Mouse (Mus musculus): ENCODE data around the gene Clec10a.
"Not testable (repeated sequence)": the region's sequence is repeated elsewhere in the genome, so short reads cannot be mapped to it uniquely, and the experiment has no call there.

The Clec10a gene

DNA sequence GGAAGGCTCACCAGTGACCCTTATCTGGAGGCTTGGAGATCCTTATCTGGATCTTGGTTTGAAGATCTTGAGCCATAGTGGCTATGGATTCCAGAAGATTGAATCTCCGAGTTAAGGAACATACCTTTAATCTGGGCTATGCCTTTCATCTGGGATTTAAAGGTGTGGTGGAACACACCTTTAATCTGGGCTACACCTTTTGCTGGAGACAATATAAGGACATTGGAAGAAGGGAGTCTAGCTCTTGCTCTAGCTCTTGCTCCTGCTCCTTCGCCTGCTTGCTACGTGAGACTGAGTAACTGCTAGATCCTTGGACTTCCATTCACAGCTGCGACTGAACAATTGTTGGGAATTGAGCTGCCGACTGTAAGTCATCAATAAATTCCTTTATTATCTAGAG, at the start of gene Clec10a:
Gene Clec10a, plus strand, starts transcription at position 301 of the 400 bp plus-strand sequence.
- DNase-seq (ENCODE audit: low spot score): not testable (repeated sequence)

DNA sequence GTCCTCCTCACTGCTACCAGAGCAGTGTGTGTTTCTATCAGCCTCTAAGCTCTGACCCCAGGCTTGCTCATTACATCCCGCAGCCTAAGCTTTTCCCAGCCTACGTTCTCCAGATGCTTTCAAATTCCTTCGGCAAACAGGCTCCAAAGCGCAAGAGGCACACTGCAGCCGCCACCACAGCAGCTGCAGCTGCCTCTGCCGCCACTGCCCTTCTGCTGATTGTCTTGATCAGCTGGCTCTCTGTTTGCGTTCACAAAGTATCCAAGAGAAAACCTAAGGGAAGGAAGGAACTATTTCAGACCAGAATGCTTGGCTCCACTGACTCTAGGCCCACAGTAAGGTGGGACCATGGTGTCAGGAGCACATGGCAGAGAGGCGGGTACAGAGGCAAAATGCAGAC, 48.9 kb upstream of the Clec10a start:
- DNase-seq (ENCODE audit: low spot score): no peak

DNA sequence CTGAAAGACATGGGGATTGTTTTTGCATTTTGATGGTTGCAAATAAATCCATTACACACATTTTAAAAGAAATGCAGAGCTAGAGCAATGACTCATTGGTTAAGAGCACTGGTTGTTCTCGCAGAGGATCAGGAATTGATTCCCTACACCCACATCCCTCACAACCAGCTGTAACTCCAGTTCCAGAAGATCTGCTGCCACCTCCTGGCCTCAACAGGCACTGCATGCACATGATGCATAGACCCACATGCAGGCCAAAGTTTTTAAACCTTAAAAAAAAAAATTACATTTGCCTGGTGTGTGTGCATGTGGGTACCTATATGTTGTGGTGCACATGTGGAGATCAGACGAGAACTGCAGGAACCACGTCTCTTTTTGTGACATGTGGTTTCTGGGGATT, 45.9 kb upstream of the Clec10a start:
- no peak for DNase-seq (ENCODE audit: low spot score)

DNA sequence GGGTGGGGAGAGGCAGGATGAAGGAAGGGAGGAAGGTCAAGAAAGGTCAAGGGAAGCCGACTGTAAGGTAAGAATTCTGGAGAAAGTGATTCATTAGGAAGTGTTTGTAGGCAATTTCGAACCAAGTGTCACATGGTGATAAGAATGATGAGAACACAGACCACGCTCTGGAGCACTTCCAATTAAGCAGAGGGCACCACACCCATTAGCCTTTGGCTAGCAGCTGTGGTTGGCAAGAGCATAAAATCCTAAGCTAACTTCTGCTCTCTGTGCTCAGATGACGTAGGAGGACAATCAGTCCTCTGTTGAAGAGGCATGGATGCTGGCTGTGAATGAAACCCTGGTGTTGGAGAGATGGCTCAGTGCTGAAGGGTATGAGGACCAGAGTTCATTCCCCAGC, 41.4 kb upstream of the Clec10a start:
- no peak for DNase-seq (ENCODE audit: low spot score)

DNA sequence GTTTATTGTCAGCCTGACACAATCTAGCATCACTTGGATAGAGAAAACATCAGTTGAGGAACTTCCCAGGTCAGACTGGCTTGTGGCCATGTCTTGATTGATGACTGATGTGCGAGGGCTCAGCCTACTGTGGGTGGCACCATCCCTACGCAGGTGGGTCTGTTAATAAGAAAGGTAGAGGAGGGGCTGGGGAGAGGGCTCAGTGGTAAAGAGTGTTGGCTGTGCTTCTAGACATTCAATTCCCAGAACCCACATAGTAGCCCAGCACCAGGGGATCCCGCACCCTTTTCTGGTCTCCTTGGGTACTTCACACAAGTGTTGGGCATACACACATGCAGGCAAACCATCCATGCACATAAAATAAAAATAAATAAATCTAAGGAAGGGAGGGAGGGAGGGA, 40.1 kb upstream of the Clec10a start:
- DNase-seq (ENCODE audit: low spot score): no peak

DNA sequence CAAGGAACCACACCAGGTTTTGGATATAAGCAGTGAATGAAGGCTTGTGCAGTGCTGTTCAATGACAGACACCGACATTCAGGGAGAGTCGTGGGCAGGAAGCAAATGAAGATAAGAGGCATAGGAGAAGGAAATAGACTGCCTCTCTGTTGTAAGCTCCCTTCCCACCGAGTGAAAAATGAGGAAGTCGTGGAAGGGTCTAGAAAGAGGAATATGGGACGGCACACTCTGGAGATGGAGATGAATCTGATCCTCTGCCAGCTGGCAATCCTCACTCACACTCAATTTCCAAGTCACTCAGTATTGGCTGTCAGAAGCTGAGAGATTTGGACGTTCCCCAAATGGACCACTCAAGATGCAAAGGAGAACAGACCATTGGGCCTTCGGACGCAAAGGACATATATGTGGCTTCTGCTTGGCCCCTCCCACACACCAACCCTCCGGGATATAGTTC, 26.0 kb upstream of the Clec10a start, which contains the start of gene Mgl2:
Gene Mgl2, plus strand, starts transcription at position 404 of the 454 bp plus-strand sequence.
- no peak for DNase-seq (ENCODE audit: low spot score)

DNA sequence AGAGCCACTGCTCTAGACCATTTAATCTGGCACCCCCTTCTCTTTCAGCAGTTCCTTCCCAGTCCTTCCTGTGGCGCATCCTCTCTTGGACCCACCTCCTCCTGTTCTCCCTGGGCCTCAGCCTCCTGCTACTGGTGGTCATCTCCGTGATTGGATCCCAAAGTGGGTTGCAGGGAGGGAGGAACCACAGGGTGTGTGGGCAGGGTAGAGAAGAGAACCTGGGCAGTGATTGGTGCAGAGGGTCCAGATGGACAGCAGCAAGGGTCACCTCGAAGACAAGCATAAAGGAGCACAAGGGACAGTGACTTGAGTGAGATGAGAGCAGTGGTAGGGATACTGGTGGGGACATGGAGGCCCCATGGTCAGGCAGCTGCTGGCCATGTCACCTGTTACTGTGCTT, 21.0 kb upstream of the Clec10a start:
- not testable (repeated sequence) for DNase-seq (ENCODE audit: low spot score)

DNA sequence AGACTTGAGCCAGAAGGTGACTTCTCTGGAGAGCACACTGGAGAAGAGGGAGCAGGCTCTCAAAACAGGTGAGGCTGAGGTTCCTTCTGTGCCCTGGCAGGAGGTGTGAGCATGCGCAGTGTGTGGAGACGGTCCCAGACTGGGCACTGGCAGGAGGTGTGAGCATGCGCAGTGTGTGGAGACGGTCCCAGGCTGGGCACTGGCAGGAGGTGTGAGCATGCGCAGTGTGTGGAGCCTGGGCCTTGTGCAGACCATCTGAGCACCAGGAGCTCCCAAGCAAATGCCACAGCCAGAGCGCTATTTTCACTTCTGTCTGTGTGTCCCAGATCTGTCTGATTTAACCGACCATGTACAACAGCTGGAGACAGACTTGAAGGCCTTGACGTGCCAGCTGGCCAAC, 20.1 kb upstream of the Clec10a start:
- DNase-seq (ENCODE audit: low spot score): not testable (repeated sequence)

DNA sequence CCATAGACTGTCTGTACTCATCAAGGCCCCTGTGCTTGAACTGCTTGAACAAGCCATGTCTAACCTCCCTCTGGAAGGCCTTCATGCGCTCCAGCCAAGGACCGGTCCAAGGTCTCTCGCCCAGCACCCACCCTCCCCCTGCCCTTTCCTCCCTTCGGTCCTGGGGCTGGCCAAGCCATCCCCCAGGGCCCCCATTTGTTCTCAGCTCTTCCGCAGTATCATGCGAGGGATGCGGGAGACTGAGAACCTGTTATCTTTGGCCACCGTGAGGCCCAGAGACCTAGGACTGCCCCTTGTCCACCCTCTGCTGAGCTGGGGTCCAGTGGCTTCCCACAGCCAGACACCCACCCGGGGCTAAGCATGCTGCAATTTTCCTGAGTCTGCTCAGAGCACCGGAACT, 16.8 kb upstream of the Clec10a start:
- DNase-seq (ENCODE audit: low spot score): no peak

DNA sequence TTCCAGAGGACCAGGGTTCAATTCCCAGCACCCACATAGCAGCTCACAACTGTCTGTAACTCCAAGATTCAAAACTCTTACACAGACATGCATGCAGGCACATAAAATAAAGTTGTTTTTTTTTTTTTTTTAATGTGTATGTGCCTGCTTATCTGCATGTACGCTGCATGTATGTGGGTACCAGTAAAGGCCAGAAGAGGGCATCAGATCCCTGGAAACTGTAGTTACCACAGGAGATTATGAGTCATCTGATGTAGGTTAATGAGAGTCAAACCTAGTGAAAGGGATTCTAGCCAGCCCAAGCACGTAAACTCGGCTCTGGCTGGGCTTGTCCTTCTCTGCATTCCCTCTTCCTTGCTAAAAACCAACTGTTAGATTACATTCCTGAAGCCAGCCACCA, 4.9 kb upstream of the Clec10a start:
- no peak for DNase-seq (ENCODE audit: low spot score)

DNA sequence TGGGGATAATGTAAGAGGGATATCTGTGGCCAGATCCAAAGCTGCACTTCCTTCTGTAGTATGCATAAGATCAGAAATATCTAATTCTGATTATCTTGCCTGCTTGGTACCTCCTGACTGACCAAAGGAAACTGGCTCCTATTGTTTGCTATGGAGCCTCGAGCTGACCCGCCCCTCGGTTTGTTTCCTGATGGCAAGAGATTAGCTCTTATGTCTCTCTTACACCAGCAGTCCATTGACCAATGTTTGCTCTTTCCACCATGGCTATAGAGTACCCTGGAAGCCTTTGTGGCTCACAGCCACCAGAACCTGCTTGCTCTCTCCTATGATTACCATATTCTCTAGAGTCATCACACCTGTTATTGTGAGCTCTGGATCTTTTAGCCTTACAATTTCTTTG, 6.3 kb downstream of the Clec10a start:
- DNase-seq (ENCODE audit: low spot score): no peak

DNA sequence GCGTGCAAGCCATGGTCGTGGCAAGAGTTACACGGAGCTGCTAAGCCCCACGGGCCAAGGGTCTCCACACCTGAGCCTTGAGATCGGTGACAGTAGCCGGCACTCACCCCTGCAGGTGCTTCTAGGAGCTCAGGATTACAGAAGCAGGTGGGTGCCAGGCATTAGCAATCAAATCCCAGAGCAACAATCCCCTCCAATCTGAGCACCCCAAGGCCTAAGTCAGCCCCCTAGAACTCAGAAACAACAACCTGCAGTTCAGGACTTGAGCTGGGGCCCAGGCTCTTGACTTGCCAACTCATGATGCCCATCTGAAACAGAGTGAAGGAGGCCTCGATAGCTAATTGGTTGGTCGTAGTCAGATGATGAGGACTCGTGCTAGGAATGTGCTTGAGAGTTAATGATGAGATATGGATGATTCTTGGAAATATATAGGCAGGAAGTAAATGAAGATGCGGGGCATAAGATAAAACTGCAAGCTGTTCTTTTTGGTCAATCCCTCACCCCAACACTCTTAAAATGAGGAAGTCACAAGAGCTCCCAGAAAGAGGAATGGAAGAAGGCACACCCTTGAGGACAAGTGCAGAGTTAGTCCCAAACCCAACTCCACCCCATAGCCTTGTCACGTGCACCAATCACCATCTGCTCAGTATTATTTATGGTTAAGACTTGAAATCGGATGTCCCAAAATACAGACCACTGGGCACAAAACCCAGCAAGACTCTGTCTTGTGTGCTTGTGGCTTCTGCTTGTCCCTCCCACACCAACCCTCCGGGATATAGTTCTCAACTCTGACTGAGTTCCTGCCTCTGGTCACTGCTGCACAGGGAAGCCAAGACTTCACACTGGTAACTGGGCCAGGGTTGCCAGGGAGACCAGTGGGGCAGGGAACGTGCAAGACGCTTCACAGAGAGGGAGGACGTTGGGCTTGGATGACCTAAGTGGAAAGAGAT, 10.2 kb downstream of the Clec10a start:
- DNase-seq (ENCODE audit: low spot score): no peak

DNA sequence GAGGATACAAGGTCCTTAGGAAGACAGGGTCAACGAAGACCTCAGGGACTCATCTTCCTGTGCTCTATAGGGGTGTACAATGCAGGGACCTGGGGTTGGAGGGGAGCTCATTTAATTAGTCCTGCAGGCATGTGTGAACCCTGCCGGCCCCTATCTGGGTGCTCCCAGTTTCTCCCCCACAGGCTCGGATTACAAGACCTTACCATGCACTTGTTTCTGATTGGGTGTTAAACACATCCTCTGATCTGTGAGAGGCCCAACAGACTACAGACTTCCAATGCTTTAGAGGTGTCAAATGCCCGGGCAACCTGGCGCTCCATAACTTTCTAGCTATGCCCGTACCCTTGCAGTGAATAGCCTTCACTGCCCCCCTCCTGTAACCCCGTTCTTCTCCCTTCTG, 12.1 kb downstream of the Clec10a start:
- no peak for DNase-seq (ENCODE audit: low spot score)

DNA sequence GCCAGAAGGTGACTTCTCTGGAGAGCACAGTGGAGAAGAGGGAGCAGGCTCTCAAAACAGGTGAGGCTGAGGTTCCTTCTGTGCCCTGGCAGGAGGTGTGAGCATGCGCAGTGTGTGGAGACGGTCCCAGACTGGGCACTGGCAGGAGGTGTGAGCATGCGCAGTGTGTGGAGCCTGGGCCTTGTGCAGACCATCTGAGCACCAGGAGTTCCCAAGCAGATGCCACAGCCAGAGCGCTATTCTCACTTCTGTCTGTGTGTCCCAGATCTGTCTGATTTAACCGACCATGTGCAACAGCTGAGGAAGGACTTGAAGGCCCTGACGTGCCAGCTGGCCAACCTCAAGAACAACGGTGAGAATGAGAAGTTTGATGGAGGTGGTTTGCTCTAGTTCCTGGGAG, 13.5 kb downstream of the Clec10a start:
- DNase-seq (ENCODE audit: low spot score): not testable (repeated sequence)

DNA sequence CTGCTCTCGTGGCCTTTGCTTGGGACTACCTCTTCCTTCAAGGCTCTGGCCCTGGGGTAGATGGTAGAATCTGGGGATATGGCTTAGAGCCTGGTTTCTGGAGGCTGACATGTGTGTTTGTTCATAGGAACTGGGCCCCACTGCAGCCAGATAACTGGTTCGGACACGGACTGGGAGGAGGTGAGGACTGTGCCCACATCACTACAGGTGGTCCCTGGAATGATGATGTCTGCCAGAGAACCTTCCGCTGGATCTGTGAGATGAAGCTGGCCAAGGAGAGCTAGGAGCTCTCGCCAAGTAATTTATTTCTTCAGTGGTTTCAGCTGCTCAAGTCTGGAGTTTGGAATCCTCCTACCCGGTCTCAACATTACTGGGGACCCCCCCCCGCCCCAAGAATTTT, 14.3 kb downstream of the Clec10a start:
- DNase-seq (ENCODE audit: low spot score): no peak

DNA sequence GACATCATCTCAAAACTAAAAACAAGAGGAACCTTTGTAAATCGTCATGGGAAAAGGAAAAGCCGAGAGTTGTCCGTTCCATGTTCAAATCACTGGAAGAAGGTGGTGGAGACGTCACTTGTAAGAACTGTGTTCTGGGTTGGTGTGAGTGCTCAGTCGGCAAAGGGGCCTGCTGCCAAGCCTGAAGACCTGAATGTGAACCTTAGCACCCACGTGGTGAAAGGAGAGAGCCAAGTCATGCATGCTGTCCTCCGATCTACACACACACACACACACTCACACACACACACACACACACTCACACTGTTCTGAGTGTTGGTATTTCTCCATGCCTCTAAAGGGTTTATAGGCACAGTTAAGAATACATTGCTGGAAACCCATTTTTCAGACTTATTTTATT, 15.2 kb downstream of the Clec10a start:
- DNase-seq (ENCODE audit: low spot score): no peak

DNA sequence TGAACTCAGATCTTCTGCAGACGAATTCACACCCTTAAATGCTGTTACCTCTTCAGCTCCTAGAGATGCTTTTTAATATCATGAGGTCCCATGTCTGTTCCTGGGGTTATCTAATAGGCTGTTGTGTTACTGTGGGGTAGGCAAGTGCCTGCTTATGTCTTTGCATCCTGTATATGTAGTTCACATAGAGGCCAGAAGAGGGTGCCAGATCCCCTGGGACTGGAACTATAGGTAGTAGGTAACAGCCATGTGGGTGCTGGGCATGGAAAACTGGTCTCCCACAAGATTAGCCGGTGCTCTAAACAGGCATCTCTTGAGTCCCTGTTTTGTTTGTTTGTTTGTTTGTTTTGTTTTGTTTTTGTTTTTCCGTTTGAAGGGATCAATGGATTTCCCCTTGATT, 15.8 kb downstream of the Clec10a start:
- DNase-seq (ENCODE audit: low spot score): no peak

DNA sequence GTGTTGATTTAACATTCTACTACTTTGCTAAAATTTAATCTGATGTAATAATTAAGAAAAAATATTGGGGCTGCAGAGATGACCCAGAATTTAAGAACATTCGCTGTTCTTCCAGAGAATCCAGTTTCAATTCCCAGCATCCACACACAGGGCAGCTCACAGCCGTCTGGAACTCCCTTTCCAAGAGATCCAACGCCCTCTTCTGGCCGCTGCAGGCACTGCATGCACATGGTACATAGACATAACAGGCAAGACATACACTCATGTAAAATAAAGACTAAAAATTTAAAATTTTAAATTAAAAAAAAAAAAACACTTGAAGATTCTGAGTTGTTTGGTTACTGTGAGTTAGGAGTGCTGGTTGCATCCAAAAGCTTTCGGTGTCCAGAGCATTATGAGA, 16.3 kb downstream of the Clec10a start:
- DNase-seq (ENCODE audit: low spot score): no peak

DNA sequence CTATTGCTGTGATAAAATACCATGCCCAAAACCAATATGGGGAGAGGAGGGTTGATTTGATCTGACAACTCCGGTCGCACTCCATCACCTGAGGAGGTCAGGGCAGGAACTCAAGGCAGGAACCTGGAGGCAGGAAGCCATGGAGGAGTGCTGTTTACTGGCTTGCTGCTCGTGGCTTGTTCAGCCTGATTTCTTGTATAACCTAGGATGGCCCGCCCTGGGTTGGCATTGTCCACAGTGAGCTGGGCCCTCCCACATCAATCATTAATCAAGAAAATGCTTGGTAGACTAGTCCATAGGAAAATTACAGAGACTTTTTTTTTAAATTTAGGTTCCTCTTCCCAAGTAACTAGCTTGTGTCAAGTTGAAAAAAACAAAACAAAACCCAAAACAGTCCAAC, 18.5 kb downstream of the Clec10a start:
- DNase-seq (ENCODE audit: low spot score): no peak

DNA sequence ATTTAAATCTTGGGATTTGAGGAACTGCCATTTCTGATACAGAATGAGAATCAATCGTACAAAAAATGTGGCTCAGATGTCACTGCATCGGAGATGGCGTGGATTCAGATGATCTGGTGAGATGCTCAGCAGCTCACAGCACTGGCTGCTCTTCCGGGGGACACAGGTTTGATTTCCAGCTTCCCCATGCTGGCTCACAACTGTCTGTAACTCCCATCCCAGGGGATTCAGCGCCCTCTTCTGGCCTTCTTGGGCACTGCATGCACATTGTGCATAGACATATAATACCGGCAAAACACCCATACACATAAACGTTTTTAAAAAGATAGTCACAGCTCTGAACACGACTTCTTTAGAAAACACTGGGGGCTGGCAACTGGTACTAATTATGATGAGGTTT, 21.6 kb downstream of the Clec10a start:
- no peak for DNase-seq (ENCODE audit: low spot score)

DNA sequence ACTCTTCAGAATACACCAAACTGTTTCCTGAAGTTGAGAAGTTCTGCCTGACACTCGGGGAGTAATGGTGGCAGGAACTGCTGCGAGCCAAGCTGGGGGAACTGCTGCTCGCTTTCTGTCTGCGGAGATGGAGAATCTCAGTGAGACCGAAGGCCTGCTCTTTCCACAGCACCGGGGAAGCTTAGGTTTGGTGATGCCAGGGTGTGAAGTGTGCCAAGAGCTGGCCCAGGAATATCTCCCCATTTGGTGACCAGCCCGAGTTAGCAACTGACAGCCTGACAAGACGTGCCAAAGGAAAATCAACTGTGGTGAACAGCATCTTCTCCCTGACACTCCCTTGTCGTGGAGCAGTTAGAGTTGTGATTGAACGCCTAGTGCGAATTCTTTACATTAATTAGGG, 22.3 kb downstream of the Clec10a start:
- DNase-seq (ENCODE audit: low spot score): no peak

DNA sequence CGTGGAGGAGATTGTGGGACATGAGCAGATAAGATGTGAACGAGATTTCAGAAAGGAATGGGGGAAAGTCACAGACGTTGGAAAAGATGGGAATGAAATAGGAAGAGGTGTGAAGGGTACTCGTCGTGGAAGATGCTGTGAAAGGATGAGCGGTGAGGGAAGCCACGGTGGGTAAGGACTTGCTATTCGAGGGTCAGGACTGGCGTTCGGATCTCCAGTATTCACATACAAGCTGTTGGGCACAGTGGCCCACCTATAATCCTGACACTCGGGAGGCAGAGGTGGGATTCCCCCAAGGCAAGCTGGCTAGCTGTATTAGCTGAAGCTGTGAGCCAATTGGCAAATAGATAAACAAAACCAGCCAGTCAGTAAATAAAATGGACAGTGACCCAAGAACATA, 22.8 kb downstream of the Clec10a start:
- no peak for DNase-seq (ENCODE audit: low spot score)

DNA sequence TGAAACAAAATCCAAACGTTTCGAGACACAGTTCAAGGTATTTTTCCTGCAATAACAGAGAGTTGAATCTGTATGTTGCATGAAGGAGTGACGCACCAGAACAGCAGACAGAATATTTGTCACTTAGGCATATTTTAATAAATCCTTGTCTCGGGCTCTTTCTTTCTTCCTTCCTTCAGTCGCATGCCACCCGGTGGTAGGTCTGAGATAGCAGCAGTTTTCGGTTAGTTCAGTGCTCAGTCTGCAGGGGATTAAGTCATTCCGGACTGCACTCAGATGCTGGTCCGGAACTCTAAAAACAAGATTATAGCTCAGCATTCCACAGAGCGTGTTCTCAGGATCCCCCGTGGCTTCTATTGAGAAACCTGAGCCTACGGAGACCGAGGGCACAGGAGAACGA, 23.4 kb downstream of the Clec10a start:
- no peak for DNase-seq (ENCODE audit: low spot score)

DNA sequence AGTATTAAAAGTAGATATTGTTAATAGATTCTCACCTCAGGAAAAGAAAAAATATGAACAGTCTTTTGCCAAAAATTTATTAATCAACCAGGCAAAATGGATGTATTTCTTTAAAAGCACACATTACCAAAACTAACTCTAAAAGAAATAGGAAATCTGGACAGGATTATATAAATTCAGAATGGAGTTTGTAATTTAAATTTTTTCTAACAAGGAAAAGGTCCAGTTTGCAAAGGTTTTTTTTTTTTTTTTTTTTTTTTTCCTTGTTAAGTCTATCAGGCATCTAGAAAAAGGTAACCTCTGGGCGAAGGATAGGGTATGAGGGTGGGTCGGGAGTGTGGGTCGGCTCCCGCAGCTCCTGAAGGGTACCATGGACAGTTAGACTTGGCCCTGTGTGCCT, 24.5 kb downstream of the Clec10a start:
- DNase-seq (ENCODE audit: low spot score): no peak
